Mouse (Mus musculus) embryonic facial prominence, embryonic 12.5 days (tissue): ENCODE results near the gene Tmed9. TPM values are rescaled to one million over a fixed set of nuclear protein-coding genes. Genes with fewer than 3 reads are reported as not detected.
A peak's percentile ranks its signal among the peaks of the same experiment; 100 is the strongest.
"Not testable (repeated sequence)": the region's sequence is repeated elsewhere in the genome, so short reads cannot be mapped to it uniquely, and the experiment has no call there.

ENCODE experiments used
- ATAC-seq: fragments of 200-750 bp; cut with Nextera tagmentation; 2 replicates; pipeline ENCODE4 v1.8.0; 2017; ENCODE audit not compliant: insufficient number of reproducible peaks, insufficient read depth, low FRiP score, low TSS enrichment
- H3K27ac ChIP-seq: fragments of 300-500 bp; sonication (generic); 2 replicates; pipeline ENCODE4 v1.5.1; 2016; ENCODE audit warnings: mild to moderate bottlenecking
- H3K27me3 ChIP-seq: fragments of 300-500 bp; sonication (generic); 2 replicates; pipeline ENCODE4 v1.6.1; 2016; ENCODE audit warnings: mild to moderate bottlenecking, moderate library complexity
- H3K36me3 ChIP-seq: fragments of 300-500 bp; sonication (generic); 2 replicates; pipeline ENCODE4 v1.6.1; 2016; ENCODE audit warnings: mild to moderate bottlenecking
- H3K4me1 ChIP-seq: fragments of 300-500 bp; sonication (generic); 2 replicates; pipeline ENCODE4 v1.6.1; 2016
- H3K4me2 ChIP-seq: fragments of 300-500 bp; sonication (generic); replicated peaks from 2 replicates; pipeline ENCODE4 v1.6.1; 2016; ENCODE audit warnings: mild to moderate bottlenecking, moderate library complexity
- H3K4me3 ChIP-seq: fragments of 300-500 bp; sonication (generic); 2 replicates; pipeline ENCODE4 v1.5.1; 2016; ENCODE audit warnings: mild to moderate bottlenecking
- H3K9ac ChIP-seq: fragments of 300-500 bp; sonication (generic); 2 replicates; pipeline ENCODE4 v1.6.1; 2016; ENCODE audit warnings: mild to moderate bottlenecking, moderate library complexity
- H3K9me3 ChIP-seq: fragments of 300-500 bp; sonication (generic); 2 replicates; pipeline ENCODE4 v1.6.1; 2016; ENCODE audit warnings: mild to moderate bottlenecking, moderate library complexity
- WGBS: fragments of 180-500 bp; shearing (Covaris S2); methylation state at CpG from one replicate; pipeline ENCODE4 v1.1.7; 2016; 5-methylcytosine and 5-hydroxymethylcytosine counted together
- polyA plus RNA-seq: library from polyadenylated mRNA; unstranded; fragments of >200 nt; fragmentation: Nextera tagmentation; extraction: Ambion mirVana; gene quantifications from 2 replicates; pipeline ENCODE4 v1.2.1, GENCODE M21; 2016

Gene Tmed9
- polyA plus RNA-seq, 1 experiment from 2014 or later, result 127 TPM

- no peak for ATAC-seq
- Histone ChIP-seq H3K4me2 (peak overlapping the region; percentile 97), H3K27me3 (no peaks in the 10 kb centered on the region), H3K9me3 (no peaks in the 10 kb centered on the region), H3K36me3 (0 out of 2 replicates have a peak, but pooled peaks cover 13% of the 10 kb centered on the region), H3K4me3 (peak overlapping the region; percentile 92), H3K9ac (peak overlapping the region; percentile 98), H3K27ac (peak overlapping the region; percentile 94), H3K4me1 (peaks cover 16% of the 10 kb centered on the region)
- WGBS, result 5% methylated on average over 16 of the region's 16 CpGs
Observed at GRCm38 (mm10) chr13:55569726-55570285, 3.7 kb upstream of the Tmed9 start.

- Histone ChIP-seq H3K4me3 (peak overlapping the region; percentile 92), H3K9ac (peak overlapping the region; percentile 98), H3K27ac (peak overlapping the region; percentile 94), H3K4me2 (peak overlapping the region; percentile 97), H3K9me3 (no peaks in the 10 kb centered on the region), H3K27me3 (no peaks in the 10 kb centered on the region), H3K36me3 (0 out of 2 replicates have a peak, but pooled peaks cover 13% of the 10 kb centered on the region), H3K4me1 (peaks cover 16% of the 10 kb centered on the region)
- ATAC-seq, result peak; percentile 70
- WGBS, result under 1% methylated on average over 38 of the region's 47 CpGs
Observed at GRCm38 (mm10) chr13:55570286-55570973, 3.1 kb upstream of the Tmed9 start.

GRCm38 (mm10) chr13:55571027-55571751 lies 2.3 kb upstream of the Tmed9 start, which contains the start of gene Fam193b:
Fam193b (minus strand) TSS chr13:55571120.
- no peaks in the 10 kb centered on the region for H3K27me3 ChIP-seq
- 2% methylated on average over 47 of the region's 47 CpGs for WGBS
- H3K9me3 ChIP-seq, result no peaks in the 10 kb centered on the region
- H3K4me2 ChIP-seq, result peak within 1 kb of the TSS; percentile 97
- H3K4me3 ChIP-seq, result peak within 1 kb of the TSS; percentile 92
- H3K27ac ChIP-seq, result peak within 1 kb of the TSS; percentile 94
- H3K4me1 ChIP-seq, result peaks cover 16% of the 10 kb centered on the region
- ATAC-seq, result peak; percentile 80
- peak within 1 kb of the TSS; percentile 98 for H3K9ac ChIP-seq
- H3K36me3 ChIP-seq, result 0 out of 2 replicates have a peak, but pooled peaks cover 10% of the 10 kb centered on the region

- Histone ChIP-seq H3K27ac (no peak overlapping the region), H3K27me3 (no peaks in the 10 kb centered on the region), H3K36me3 (0 out of 2 replicates have a peak, but pooled peaks cover 7% of the 10 kb centered on the region), H3K9ac (no peak overlapping the region), H3K4me3 (no peak overlapping the region), H3K4me2 (peak overlapping the region; percentile 7; the same call in 1 of the 2 replicates), H3K9me3 (no peaks in the 10 kb centered on the region), H3K4me1 (peaks cover 16% of the 10 kb centered on the region)
- no peak for ATAC-seq
- WGBS, result 74% methylated on average over 2 of the region's 2 CpGs
Observed at GRCm38 (mm10) chr13:55571977-55572376, 1.6 kb upstream of the Tmed9 start.

GRCm38 (mm10) chr13:55574321-55574720 lies 789 bp downstream of the Tmed9 start:
- Histone ChIP-seq H3K9ac (no peak overlapping the region), H3K9me3 (no peaks in the 10 kb centered on the region), H3K4me2 (no peak overlapping the region), H3K4me1 (peaks cover 12% of the 10 kb centered on the region), H3K27me3 (no peaks in the 10 kb centered on the region), H3K4me3 (no peak overlapping the region), H3K27ac (no peak overlapping the region), H3K36me3 (no peaks in the 10 kb centered on the region)
- 72% methylated on average over 5 of the region's 5 CpGs for WGBS
- ATAC-seq, result no peak

- Histone ChIP-seq H3K27ac (no peak overlapping the region), H3K9ac (no peak overlapping the region), H3K4me3 (no peak overlapping the region), H3K9me3 (no peaks in the 10 kb centered on the region), H3K4me2 (no peak overlapping the region), H3K36me3 (no peaks in the 10 kb centered on the region), H3K27me3 (no peaks in the 10 kb centered on the region), H3K4me1 (peaks cover 5% of the 10 kb centered on the region; the same call in 1 of the 2 replicates)
- WGBS, result 52% methylated on average over 5 of the region's 5 CpGs
- no peak for ATAC-seq
Observed at GRCm38 (mm10) chr13:55575932-55576331, 2.4 kb downstream of the Tmed9 start.

- not testable (repeated sequence) for H3K4me2 ChIP-seq, H3K27ac ChIP-seq, ATAC-seq, H3K9ac ChIP-seq, H3K4me1 ChIP-seq, H3K27me3 ChIP-seq, H3K9me3 ChIP-seq, H3K36me3 ChIP-seq, H3K4me3 ChIP-seq
- 83% methylated on average over 7 of the region's 7 CpGs for WGBS
Observed at GRCm38 (mm10) chr13:55576872-55577271, 3.3 kb downstream of the Tmed9 start.

- Histone ChIP-seq H3K4me2 (no peak overlapping the region), H3K9me3 (no peaks in the 10 kb centered on the region), H3K27me3 (no peaks in the 10 kb centered on the region), H3K9ac (no peak overlapping the region), H3K36me3 (no peaks in the 10 kb centered on the region), H3K4me1 (no peaks in the 10 kb centered on the region), H3K4me3 (no peak overlapping the region), H3K27ac (no peak overlapping the region)
- no peak for ATAC-seq
- WGBS, result 75% methylated on average over 4 of the region's 4 CpGs
Observed at GRCm38 (mm10) chr13:55578086-55578485, 4.6 kb downstream of the Tmed9 start.

- WGBS, result 76% methylated on average over 4 of the region's 4 CpGs
- Histone ChIP-seq H3K36me3 (peaks cover 28% of the 10 kb centered on the region), H3K9ac (no peak overlapping the region), H3K4me2 (no peak overlapping the region; the same call in 1 of the 2 replicates), H3K9me3 (no peaks in the 10 kb centered on the region), H3K4me1 (peaks cover 11% of the 10 kb centered on the region), H3K4me3 (no peak overlapping the region), H3K27me3 (no peaks in the 10 kb centered on the region; the same call in 1 of the 2 replicates), H3K27ac (no peak overlapping the region)
- 0 out of 2 replicates have a peak, but pooled peaks have one; percentile 42 for ATAC-seq
Observed at GRCm38 (mm10) chr13:55591961-55592490, 18.5 kb downstream of the Tmed9 start.

- peak overlapping the region; percentile 75 for H3K27ac ChIP-seq
- WGBS, result 4% methylated on average over 29 of the region's 29 CpGs
Observed at GRCm38 (mm10) chr13:55592512-55593253, 19.2 kb downstream of the Tmed9 start.

More at GRCm38 (mm10) chr13:55592512-55593253, 19.2 kb downstream of the Tmed9 start:
- peaks cover 11% of the 10 kb centered on the region for H3K4me1 ChIP-seq
- peak overlapping the region; percentile 62 for H3K4me2 ChIP-seq
- H3K4me3 ChIP-seq, result peak overlapping the region; percentile 83
- peaks cover 33% of the 10 kb centered on the region for H3K36me3 ChIP-seq
- no peaks in the 10 kb centered on the region for H3K9me3 ChIP-seq
- peak overlapping the region; percentile 78 for H3K9ac ChIP-seq
- H3K27me3 ChIP-seq, result no peaks in the 10 kb centered on the region; the same call in 1 of the 2 replicates
- peak; percentile 95 for ATAC-seq
